Mouse (Mus musculus): ENCODE results near the gene Rab3d.

Gene Rab3d

GRCm38 (mm10) chr9:21918035-21918592, at the start of gene Rab3d:
Gene Rab3d, minus strand, starts transcription at chr9:21918192.
- peak; percentile 93 to 96 for DNase-seq

GRCm38 (mm10) chr9:21963417-21963816, 45.4 kb upstream of the Rab3d start, which contains the start of gene Epor:
Gene Epor, minus strand, starts transcription at chr9:21963506.
- DNase-seq: no peak

- DNase-seq: peak; percentile 25 to 39
These were observed 44.5 kb upstream of the Rab3d start for GRCm38 (mm10) chr9:21962416-21963059.

GRCm38 (mm10) chr9:21962010-21962409, 44.0 kb upstream of the Rab3d start:
- no peak for DNase-seq

- DNase-seq: no peak
These were observed 43.5 kb upstream of the Rab3d start for GRCm38 (mm10) chr9:21961366-21961980.

GRCm38 (mm10) chr9:21960558-21961208, 42.7 kb upstream of the Rab3d start:
- no peak for DNase-seq

GRCm38 (mm10) chr9:21960135-21960534, 42.1 kb upstream of the Rab3d start:
- no peak for DNase-seq

GRCm38 (mm10) chr9:21959244-21959643, 41.3 kb upstream of the Rab3d start:
- no peak for DNase-seq

GRCm38 (mm10) chr9:21958372-21958771, 40.4 kb upstream of the Rab3d start:
- DNase-seq: no peak

GRCm38 (mm10) chr9:21955570-21956281, 37.7 kb upstream of the Rab3d start, which contains the start of gene Swsap1:
Gene Swsap1, plus strand, starts transcription at chr9:21955755.
- peak; percentile 96 to 97 for DNase-seq

GRCm38 (mm10) chr9:21955225-21955569, 37.2 kb upstream of the Rab3d start:
- DNase-seq: no peak

GRCm38 (mm10) chr9:21954635-21955034, 36.6 kb upstream of the Rab3d start:
- DNase-seq: no peak

- no peak for DNase-seq
These were observed 35.6 kb upstream of the Rab3d start for GRCm38 (mm10) chr9:21953600-21953999.

GRCm38 (mm10) chr9:21951977-21952376, 34.0 kb upstream of the Rab3d start:
- DNase-seq: no peak

GRCm38 (mm10) chr9:21950322-21950721, 32.3 kb upstream of the Rab3d start:
- DNase-seq: peak in 1 of 2 experiments; percentile 63

- no peak for DNase-seq
These were observed 30.8 kb upstream of the Rab3d start for GRCm38 (mm10) chr9:21948790-21949189.

- DNase-seq: no peak
These were observed 30.2 kb upstream of the Rab3d start for GRCm38 (mm10) chr9:21948146-21948545.

GRCm38 (mm10) chr9:21947540-21948130, 29.6 kb upstream of the Rab3d start:
- no peak for DNase-seq

- DNase-seq: no peak
These were observed 26.3 kb upstream of the Rab3d start for GRCm38 (mm10) chr9:21944267-21944666.

- no peak for DNase-seq
These were observed 25.6 kb upstream of the Rab3d start for GRCm38 (mm10) chr9:21943638-21944037.

GRCm38 (mm10) chr9:21943046-21943445, 25.1 kb upstream of the Rab3d start:
- DNase-seq: no peak

GRCm38 (mm10) chr9:21938234-21938855, 20.4 kb upstream of the Rab3d start:
- DNase-seq: no peak

Data from spleen, adult 18-20 months (tissue).